Mouse (Mus musculus) retina, embryonic 14.5 days (tissue): ENCODE measurements around the gene Bcl11b.
A peak's percentile ranks its signal among the peaks of the same experiment; 100 is the strongest.

Experiments used
- DNase-seq: peaks from one replicate; pipeline ENCODE4 v3.0.0-alpha.2; 2015; ENCODE audit warnings: low spot score

Bcl11b gene

GRCm38 (mm10) chr12:108003483-108003882 is at the start of gene Bcl11b:
Bcl11b (minus strand) TSS chr12:108003602.
- DNase-seq = peak; percentile 11

- no peak for DNase-seq
These were observed 47.6 kb upstream of the Bcl11b start for GRCm38 (mm10) chr12:108050996-108051395.

GRCm38 (mm10) chr12:108049625-108050024 is 46.2 kb upstream of the Bcl11b start:
- DNase-seq = no peak

GRCm38 (mm10) chr12:108042239-108042571 is 38.8 kb upstream of the Bcl11b start:
- no peak for DNase-seq

- DNase-seq = peak; percentile 95
These were observed 38.3 kb upstream of the Bcl11b start for GRCm38 (mm10) chr12:108041571-108042238.

GRCm38 (mm10) chr12:108037446-108037845 is 34.0 kb upstream of the Bcl11b start:
- DNase-seq = no peak

GRCm38 (mm10) chr12:108035412-108036078 is 32.1 kb upstream of the Bcl11b start:
- DNase-seq = no peak

GRCm38 (mm10) chr12:108022835-108023615 is 19.6 kb upstream of the Bcl11b start:
- no peak for DNase-seq

- no peak for DNase-seq
These were observed 8.6 kb upstream of the Bcl11b start for GRCm38 (mm10) chr12:108012003-108012402.

GRCm38 (mm10) chr12:108010346-108010745 is 6.9 kb upstream of the Bcl11b start:
- no peak for DNase-seq

GRCm38 (mm10) chr12:108009156-108009555 is 5.8 kb upstream of the Bcl11b start:
- no peak for DNase-seq

GRCm38 (mm10) chr12:108005816-108006626 is 2.6 kb upstream of the Bcl11b start:
- peak; percentile 92 for DNase-seq

- peak; percentile 20 for DNase-seq
These were observed 2.0 kb upstream of the Bcl11b start for GRCm38 (mm10) chr12:108005488-108005800.

- peak; percentile 55 for DNase-seq
These were observed 1.5 kb upstream of the Bcl11b start for GRCm38 (mm10) chr12:108004701-108005487.

- DNase-seq = peak; percentile 94
These were observed 526 bp upstream of the Bcl11b start for GRCm38 (mm10) chr12:108003928-108004327.

- peak; percentile 61 for DNase-seq
These were observed 789 bp downstream of the Bcl11b start for GRCm38 (mm10) chr12:108002436-108003189.

GRCm38 (mm10) chr12:108001652-108002340 is 1.6 kb downstream of the Bcl11b start:
- peak; percentile 57 for DNase-seq

GRCm38 (mm10) chr12:108000715-108001080 is 2.7 kb downstream of the Bcl11b start:
- DNase-seq = no peak

GRCm38 (mm10) chr12:107999751-108000714 is 3.4 kb downstream of the Bcl11b start:
- no peak for DNase-seq
